Mouse (Mus musculus): Measurements from ENCODE around the gene Scap.

DNA sequence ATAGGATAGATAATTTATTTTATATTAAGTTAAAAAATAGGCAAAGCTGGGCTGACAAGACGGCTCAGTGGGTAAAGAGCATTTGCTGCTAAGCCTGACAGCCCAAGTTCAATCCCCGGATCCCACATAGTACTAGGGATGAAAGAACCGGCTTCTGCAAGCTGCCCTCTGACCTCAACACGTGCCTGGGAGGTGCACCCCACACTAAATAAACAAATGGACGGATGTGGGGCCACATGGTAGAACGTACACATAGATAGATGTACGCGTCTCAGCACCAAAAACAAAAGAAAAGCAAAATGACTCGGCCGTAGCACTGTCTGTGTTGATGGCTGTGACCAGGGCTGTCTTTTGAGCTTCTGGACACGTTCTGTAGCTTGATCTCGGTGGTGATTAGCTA lies 28.2 kb downstream of the Scap start:
- TF ChIP-seq CTCF (IDR thresholded peaks at IDR 0.05; ENCODE audit: low read depth) (no peak), EP300 (IDR thresholded peaks at IDR 0.05; ENCODE audit: low read depth) (no peak)

Measured in heart, postnatal 0 days (tissue).